Mouse (Mus musculus) liver, embryonic 14.5 days (tissue): ENCODE measurements around the gene Sag. TPM values are rescaled to one million over a fixed set of nuclear protein-coding genes. Genes with fewer than 3 reads are reported as not detected.

Experiments used
- ATAC-seq: fragments of 200-750 bp; cut with Nextera tagmentation; 2 replicates; pipeline ENCODE4 v1.8.0; 2017; ENCODE audit warnings: moderate number of reproducible peaks, mild to moderate bottlenecking, moderate library complexity; ENCODE audit not compliant: insufficient read depth
- DNase-seq, 3 experiments: peaks; one replicate each; pipeline ENCODE4 v3.0.0-alpha.2; 2012 to 2013; ENCODE audit warnings: low read depth in 3 of 3, low spot score in 3 of 3
- H3K27ac ChIP-seq: fragments of 300-500 bp; sonication (generic); 2 replicates; pipeline ENCODE4 v1.5.1; 2014; ENCODE audit warnings: moderate library complexity, mild to moderate bottlenecking, control low read depth, inconsistent platforms
- H3K27me3 ChIP-seq: fragments of 300-500 bp; sonication (generic); 2 replicates; pipeline ENCODE4 v1.6.1; 2014; ENCODE audit warnings: mild to moderate bottlenecking, low read length, moderate library complexity; ENCODE audit not compliant: control insufficient read depth, insufficient read depth
- H3K36me3 ChIP-seq: fragments of 300-500 bp; sonication (generic); replicated peaks from 2 replicates; pipeline ENCODE4 v1.6.1; 2014; ENCODE audit warnings: low read depth; ENCODE audit not compliant: control insufficient read depth, insufficient read depth
- H3K4me1 ChIP-seq, 2 experiments: fragments of 200-500 bp in 1 of 2; fragments of 300-500 bp in 1 of 2; sonication (generic) in 1 of 2; replicated peaks; 2 replicates each; pipeline ENCODE4 v1.6.1; 2012 to 2014; ENCODE audit warnings: antibody characterized with exemption in 1 of 2, inconsistent platforms in 1 of 2, low read length in 1 of 2; ENCODE audit not compliant: control insufficient read depth in 2 of 2, insufficient read depth in 2 of 2
- H3K4me2 ChIP-seq: fragments of 300-500 bp; sonication (generic); 2 replicates; pipeline ENCODE4 v1.6.1; 2014; ENCODE audit warnings: low read depth, mild to moderate bottlenecking, control low read depth, moderate library complexity
- H3K4me3 ChIP-seq, 2 experiments: fragments of 200-500 bp in 1 of 2; fragments of 300-500 bp in 1 of 2; sonication (generic) in 1 of 2; 2 replicates each; pipeline ENCODE4 v1.5.1; 2012 to 2014; ENCODE audit warnings: low read depth in 2 of 2, low read length in 2 of 2, mild to moderate bottlenecking in 2 of 2, control low read depth in 1 of 2, inconsistent platforms in 1 of 2, moderate library complexity in 1 of 2; ENCODE audit not compliant: insufficient read depth in 1 of 2
- H3K9ac ChIP-seq: fragments of 300-500 bp; sonication (generic); replicated peaks from 2 replicates; pipeline ENCODE4 v1.6.1; 2014; ENCODE audit warnings: mild to moderate bottlenecking, control low read depth, moderate library complexity
- H3K9me3 ChIP-seq: fragments of 300-500 bp; sonication (generic); 2 replicates; pipeline ENCODE4 v1.6.1; 2016; ENCODE audit warnings: low read length, mixed read lengths; ENCODE audit not compliant: control insufficient read depth
- CTCF ChIP-seq: IDR thresholded peaks from 2 replicates; pipeline ENCODE4 v1.5.1; 2016; ENCODE audit warnings: antibody characterized with exemption, low read depth, control low read depth
- EP300 ChIP-seq: IDR thresholded peaks from 2 replicates; pipeline ENCODE4 v1.6.1; 2016; ENCODE audit warnings: antibody characterized with exemption, low read depth
- WGBS: fragments of 180-500 bp; shearing (Covaris S2); extraction: QIAGEN DNeasy Blood & Tissue Kit; methylation state at CpG from one replicate; pipeline ENCODE4 v1.1.7; 2014; ENCODE audit not compliant: insufficient replicate concordance; 5-methylcytosine and 5-hydroxymethylcytosine counted together
- polyA plus RNA-seq, 2 experiments: library from polyadenylated mRNA; depleted of rRNA in 1 of 2; stranded (reverse) in 1 of 2; unstranded in 1 of 2; fragments of >200 nt; fragmentation: Nextera tagmentation in 1 of 2; extraction: Ambion mirVana in 1 of 2; gene quantifications; 2 replicates each; pipeline versions ENCODE4 v1.2.1 to v1.2.3; 2012 to 2014

The Sag gene
- polyA plus RNA-seq, 2 experiments: 0.27 to 0.67 TPM

- 64% methylated on average over 3 of the region's 3 CpGs for WGBS
- no peak for ATAC-seq
- Histone ChIP-seq H3K4me2 (no peak overlapping the region), H3K27me3 (no peaks in the 10 kb centered on the region), H3K36me3 (peaks cover 3% of the 10 kb centered on the region; the same call in 1 of the 2 replicates), H3K27ac (no peak overlapping the region), H3K4me3 (no peak overlapping the region), H3K4me1 (peaks cover 3 to 30% of the 10 kb centered on the region in 2 experiments), H3K9ac (no peak overlapping the region), H3K9me3 (no peaks in the 10 kb centered on the region)
- no peak for DNase-seq
- TF ChIP-seq CTCF: no peak
- no peak for TF ChIP-seq EP300
Measured at GRCm38 (mm10) chr1:87879034-87879433, 75.6 kb downstream of the Sag start.

GRCm38 (mm10) chr1:87879494-87880325 is 76.2 kb downstream of the Sag start:
- DNase-seq (no peak), ATAC-seq (no peak)
- Histone ChIP-seq H3K4me1 (peaks cover 0 to 28% of the 10 kb centered on the region in 2 experiments; a peak in 2 of 4 replicates), H3K36me3 (peaks cover 3% of the 10 kb centered on the region; the same call in 1 of the 2 replicates), H3K9ac (no peak overlapping the region), H3K27me3 (no peaks in the 10 kb centered on the region), H3K27ac (no peak overlapping the region), H3K4me3 (no peak overlapping the region), H3K4me2 (no peak overlapping the region), H3K9me3 (no peaks in the 10 kb centered on the region)
- WGBS: 48% methylated on average over 3 of the region's 3 CpGs
- TF ChIP-seq EP300 (no peak), CTCF (no peak)

- Histone ChIP-seq H3K27ac (no peak overlapping the region), H3K27me3 (no peaks in the 10 kb centered on the region), H3K9ac (no peak overlapping the region), H3K4me1 (peaks cover 0 to 28% of the 10 kb centered on the region in 2 experiments; a peak in 2 of 4 replicates), H3K9me3 (no peaks in the 10 kb centered on the region), H3K36me3 (peaks cover 3% of the 10 kb centered on the region; the same call in 1 of the 2 replicates), H3K4me2 (no peak overlapping the region), H3K4me3 (no peak overlapping the region)
- 71% methylated on average over 6 of the region's 6 CpGs for WGBS
- TF ChIP-seq CTCF (no peak), EP300 (no peak)
- ATAC-seq: no peak
- DNase-seq: no peak
Measured at GRCm38 (mm10) chr1:87880326-87880627, 76.8 kb downstream of the Sag start.

- Histone ChIP-seq H3K4me1 (peaks cover 0 to 27% of the 10 kb centered on the region in 2 experiments; a peak in 2 of 4 replicates), H3K4me2 (no peak overlapping the region), H3K4me3 (no peak overlapping the region), H3K36me3 (peaks cover 3% of the 10 kb centered on the region; the same call in 1 of the 2 replicates), H3K27me3 (no peaks in the 10 kb centered on the region), H3K9me3 (no peaks in the 10 kb centered on the region), H3K27ac (no peak overlapping the region), H3K9ac (no peak overlapping the region)
- TF ChIP-seq EP300 (no peak), CTCF (no peak)
- DNase-seq (no peak), ATAC-seq (no peak)
- WGBS: 25% methylated on average over 2 of the region's 2 CpGs
Measured at GRCm38 (mm10) chr1:87880856-87881255, 77.4 kb downstream of the Sag start.

GRCm38 (mm10) chr1:87881726-87882125 is 78.2 kb downstream of the Sag start:
- no peaks in the 10 kb centered on the region for H3K27me3 ChIP-seq
- no peaks in the 10 kb centered on the region for H3K9me3 ChIP-seq
- H3K4me2 ChIP-seq: no peak overlapping the region
- ATAC-seq: no peak
- H3K27ac ChIP-seq: no peak overlapping the region
- H3K4me3 ChIP-seq: no peak overlapping the region
- H3K4me1 ChIP-seq: peaks cover 0 to 20% of the 10 kb centered on the region in 2 experiments; a peak in 2 of 4 replicates
- H3K36me3 ChIP-seq: peaks cover 3% of the 10 kb centered on the region; the same call in 1 of the 2 replicates
- DNase-seq: no peak
- H3K9ac ChIP-seq: no peak overlapping the region
- TF ChIP-seq CTCF: no peak
- TF ChIP-seq EP300: no peak
- 62% methylated on average over 4 of the region's 4 CpGs for WGBS
